Mouse (Mus musculus) lung, postnatal 36 days (tissue): ENCODE results near the gene Gdnf.

Source experiments
- DNase-seq: peaks from one replicate; pipeline ENCODE4 v3.0.0; 2022; ENCODE audit warnings: mixed read lengths

Gene Gdnf

DNA sequence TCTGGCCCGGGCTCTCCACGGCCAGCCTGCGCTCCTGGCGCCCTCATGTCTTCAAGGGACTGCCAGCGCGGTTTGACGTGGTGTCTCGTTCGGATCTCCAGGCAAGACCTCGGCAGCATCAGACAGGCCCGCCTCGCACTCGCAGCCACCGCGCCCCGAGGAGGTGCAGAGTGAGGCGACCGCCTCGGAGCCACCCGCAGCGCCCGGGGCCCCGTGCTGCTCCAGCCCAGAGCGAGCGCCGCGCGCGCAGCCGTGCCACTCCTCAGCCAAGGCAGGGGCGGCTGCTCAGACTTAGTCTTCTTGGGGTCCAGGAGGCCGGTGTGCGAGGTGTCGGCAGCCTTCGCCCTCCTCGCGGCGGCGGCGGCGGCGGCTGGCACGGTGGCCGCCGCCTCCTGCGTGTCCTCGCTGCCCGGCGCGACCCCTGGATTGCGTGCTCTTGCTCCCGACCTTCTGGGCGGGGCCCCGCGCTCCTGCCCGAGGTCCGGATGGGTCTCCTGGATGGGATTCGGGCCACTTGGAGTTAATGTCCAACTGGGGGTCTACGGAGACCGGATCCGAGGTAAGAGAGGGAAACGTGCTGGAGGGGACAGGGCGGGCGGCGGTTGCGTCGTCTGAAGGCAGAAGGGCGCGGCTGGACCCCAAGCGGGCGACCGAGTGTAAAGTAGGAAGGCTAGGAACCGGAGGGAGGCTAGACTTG is at the start of gene Gdnf:
Gene Gdnf (plus strand): TSS at position 291 of the 697 bp plus-strand sequence.
- no peak for DNase-seq

DNA sequence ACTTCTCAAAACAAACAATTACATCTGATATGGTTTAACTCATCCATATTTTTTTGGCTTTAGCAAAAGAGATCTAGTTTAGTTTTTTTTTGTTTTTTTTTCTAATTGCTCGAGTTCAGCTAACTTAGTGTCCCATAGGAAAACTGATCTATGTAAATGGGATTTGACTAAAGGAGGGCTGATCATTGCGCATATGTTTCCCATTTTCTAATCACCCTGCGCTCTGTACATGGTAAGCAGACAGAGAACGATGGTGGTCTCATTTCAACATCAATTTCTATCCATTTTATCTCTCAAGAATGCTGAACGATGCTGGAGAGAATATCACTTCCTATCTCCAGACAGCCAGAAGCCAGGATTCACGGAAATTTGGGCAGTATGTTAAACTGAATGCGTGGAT is 43.5 kb upstream of the Gdnf start:
- no peak for DNase-seq

DNA sequence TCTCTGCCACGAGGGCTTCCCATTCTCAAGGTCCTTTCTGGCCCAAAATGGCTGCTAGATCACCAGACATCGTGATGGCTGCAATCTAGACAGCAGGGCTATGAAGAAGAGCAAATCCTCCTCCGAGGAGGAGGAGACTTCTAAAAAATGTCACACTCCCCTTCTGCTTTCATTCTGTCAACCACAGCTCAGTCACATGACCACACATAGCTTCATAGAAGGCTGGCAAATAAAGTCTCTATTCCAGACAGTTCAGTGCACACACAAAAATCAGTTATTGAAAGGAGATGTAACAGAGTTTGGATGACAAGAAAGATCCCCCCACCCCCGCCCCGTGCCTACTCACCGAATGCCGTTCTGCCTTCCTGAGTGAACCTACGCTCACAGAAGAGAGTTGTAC is 37.7 kb upstream of the Gdnf start:
- no peak for DNase-seq

DNA sequence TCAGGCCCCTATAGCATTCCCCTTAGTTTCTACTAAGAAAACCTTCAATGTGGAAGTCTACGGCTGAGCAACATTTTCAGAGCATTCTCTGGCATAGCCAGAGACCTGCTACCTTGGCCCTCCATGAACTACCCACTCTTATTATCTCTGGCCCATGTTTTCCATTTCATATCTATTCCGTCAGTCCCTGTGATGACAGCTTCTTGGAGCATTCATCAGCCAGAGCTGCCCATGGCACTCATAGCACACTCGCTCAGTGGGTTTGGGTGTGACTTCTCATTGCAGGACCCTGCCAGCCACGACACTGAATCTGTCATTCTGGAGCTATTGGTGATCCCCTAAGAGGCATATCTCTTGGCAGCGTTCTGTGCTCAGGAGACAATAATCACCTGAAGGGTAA is 29.1 kb upstream of the Gdnf start:
- no peak for DNase-seq

DNA sequence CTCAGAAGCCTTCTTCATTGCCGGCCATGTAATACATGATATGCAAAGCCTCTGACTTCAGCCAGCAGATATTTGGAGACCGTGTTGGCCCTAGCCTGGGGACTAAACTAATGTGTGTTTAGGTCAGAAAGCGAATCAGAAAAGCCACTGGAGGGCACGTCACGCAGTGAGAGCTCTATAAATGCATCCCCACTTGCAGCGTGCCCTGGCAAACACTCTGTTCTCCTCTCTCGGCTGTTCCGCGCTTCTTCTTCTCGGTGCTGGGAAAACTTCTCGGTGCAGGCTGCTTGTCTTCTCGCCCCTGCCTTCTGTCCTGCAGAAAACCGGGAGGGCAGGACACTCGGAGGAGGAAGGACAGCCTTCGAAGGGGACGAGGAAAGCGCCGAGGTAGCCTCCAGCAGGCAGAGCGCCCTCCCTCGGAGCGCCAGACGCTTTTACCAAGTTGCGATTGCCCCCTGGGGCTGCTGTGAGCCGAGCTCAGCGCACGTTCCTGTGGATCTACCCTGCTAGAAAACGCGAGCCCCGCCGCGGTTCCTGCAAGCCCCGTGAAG is 730 bp upstream of the Gdnf start:
- no peak for DNase-seq

DNA sequence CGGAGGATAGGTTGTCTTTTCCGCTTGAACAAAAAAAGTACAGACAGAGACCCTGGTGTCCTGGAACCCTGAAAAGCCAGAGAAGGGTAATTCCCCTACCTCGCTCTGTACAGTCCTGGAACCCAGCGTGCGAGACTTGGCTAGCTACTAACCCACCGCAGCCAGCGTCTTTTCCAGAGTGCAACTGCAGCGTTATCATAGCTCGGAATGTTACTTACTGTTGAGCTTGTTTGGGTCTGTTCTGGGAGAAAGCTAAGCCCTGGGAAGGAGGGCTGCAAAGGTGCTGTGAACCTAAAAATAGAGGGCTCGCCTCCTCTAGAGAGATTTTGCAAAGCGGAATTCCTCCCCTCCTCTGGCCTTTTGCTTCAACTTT is 593 bp downstream of the Gdnf start:
- DNase-seq = no peak

DNA sequence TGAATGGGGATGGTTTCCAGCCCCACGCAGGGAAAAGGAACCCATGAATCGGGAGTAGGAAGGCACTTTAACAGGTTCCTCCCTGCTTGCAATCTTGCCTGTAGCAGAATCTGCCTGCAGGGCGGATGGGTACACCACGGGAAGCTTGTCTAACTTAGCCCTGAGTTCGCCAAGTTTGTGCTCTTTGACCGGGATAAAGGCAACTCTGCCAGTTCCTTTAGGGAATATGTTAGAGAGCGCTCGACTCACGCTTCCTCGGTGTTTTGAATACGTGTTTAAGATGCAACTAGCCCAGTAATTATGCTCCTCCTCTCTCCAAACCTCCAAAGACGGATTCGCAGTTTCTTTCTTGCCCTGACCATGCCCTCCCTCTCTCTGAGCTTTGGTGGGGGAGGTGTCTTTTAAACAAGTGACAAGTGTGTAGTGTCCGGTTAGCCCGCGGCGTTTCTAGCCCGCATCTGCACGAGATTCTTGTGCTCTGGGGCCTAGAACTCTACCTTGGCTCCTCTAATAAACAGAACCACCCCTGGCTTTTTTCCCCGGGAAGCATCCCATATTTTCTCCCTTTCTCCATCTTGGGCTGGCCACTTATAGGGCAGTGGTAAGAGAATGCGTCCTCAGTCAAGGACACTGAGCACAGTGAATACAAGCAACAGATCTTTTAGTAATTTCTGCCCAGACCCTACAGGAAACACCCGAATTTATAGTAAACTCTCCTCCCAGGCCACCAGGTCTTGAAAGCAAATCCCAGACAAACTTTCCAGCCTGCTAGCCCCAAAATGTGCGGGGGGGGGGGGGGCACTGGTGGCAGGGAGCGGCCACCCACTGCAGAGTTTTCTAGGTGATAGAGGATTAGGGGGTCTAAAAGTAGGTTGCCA is 1.4 kb downstream of the Gdnf start:
- no peak for DNase-seq

DNA sequence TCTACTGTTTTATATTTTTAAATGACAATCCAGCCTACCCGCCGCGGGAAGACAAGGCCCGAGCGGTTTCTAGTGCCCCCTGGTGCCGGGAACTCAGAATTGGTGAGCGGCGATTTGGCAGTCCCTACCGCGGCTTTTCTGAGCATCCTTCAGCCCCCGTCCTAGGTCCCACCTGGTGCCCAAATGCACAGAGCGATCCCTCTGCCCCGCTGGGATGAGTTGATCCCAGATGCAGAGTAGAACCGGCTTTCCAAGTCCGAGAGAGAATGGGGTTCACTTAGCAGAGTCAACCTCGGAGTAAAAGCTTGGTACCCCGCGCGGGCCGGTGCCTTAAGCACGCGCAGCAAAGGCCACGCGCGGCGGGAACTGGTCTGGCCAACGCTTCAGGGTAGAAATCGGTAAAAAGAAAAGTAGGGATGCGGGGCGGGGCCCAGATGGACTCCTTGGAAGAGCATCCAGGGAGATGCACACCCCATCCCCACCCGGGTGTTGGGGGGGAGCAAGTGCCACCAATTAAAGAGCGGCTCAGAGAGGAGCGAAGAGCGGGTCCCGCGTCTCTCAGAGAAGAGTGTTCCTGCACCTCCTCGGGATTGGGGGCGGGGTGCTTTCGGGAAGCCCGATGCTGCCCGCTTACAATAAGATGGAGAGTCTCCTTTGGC is 2.4 kb downstream of the Gdnf start:
- DNase-seq = peak; percentile 72

DNA sequence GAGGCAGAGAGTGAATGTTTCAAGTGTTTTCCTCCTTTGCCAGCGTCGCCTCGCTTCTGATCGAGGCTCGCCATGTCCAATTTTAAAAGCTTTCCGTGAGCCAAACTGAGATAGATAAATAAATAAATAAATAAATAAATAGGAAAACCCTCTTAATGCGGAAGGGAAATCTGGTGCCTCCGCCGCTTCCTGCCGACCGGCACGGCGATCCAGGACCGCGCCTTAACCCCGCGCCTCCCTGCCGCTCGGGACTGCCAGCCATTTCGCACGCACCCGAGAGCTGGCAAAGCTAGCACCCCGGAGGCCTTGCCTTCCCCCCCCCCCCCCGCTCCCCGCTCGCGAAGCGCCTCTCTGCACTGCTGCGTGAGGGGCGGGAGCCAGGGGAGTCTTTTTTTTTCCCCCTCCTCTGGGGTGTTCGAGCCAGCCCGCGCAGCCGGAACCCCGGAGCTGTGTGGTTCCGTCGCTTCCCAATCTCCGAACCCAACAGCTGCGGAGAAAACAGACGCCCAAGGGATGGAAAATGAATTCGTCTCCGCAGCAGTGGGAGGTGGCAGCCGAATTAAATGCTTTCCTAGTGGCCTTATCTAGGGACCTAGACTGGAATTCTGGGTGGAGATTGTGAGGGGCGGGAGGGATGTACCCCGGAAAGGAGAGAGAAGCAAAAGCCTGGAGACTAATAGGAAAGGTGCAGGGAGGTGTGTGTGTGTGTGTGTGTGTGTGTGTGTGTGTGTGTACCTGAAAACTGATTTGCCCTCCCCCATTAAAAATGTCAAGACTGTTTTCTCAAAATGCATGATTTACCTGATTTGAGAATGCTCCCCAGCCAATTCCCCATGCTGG is 3.1 kb downstream of the Gdnf start:
- DNase-seq = no peak

DNA sequence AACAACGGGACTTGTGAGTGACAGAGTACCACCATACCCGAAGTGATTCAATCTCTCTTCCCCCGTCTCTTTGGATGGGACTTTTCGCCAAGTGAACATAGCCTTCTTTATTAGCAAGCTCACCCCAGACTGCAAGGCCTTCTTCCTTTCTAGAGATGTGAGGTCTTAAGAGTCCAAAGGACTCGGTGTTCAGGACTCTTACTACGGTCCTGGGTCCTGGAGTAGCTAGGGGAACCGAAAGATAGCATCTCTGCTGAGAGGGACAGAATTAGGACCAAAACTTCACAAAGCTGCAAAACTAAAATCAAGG is 3.7 kb downstream of the Gdnf start:
- DNase-seq = no peak

DNA sequence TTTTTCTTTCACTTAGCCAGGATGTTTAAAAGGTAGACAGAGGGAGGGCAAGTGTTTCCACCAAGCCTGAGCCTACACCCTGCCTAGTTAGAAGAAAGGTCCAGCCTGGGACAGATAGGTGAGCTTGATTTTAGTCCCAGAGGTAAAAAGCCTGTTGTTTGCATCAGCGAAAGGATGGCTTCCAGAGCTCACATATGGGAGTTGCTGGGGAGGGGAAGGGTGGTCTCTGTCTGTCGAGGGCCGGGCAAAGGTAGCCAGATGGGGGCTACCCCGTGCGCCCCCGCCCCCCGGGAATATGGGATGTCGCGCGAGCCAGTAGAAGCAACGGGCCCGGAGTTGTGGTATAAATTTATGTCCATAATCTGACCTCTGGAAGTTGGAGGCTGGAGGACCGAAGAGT is 4.3 kb downstream of the Gdnf start:
- DNase-seq = no peak

DNA sequence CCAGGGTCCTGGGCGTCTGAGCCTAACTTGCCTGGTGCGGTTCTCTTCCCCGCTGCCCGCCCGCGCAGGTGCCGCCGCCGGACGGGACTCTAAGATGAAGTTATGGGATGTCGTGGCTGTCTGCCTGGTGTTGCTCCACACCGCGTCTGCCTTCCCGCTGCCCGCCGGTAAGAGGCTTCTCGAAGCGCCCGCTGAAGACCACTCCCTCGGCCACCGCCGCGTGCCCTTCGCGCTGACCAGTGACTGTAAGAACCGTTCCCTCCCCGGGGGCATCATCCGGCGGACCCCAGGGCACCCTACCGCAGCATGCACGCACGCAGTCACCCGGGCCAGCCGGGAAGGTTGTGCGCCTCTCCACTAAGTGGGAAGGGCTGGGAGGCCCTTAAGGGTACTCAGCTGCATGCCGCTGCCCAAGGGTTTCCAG is 4.9 kb downstream of the Gdnf start:
- peak; percentile 21 for DNase-seq

DNA sequence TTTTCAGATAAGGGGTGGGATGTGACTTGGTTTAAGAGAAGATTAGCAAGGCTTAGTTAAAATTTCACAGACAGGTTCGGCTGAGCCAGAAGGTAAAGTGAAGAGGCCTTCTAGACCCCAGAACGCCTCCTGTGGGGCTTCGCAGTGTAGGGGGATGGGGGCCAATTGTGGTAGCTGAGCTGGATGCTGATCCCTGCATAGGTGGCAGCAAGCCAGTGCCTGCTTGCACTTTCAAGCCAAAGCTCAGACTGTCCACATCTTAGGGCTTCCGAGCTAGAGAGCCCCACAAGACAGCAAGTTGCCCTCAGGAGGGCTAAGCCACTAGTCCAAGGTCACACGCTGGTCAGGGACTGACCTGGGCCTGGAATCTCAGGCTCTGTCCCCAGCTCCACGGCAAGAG is 13.2 kb downstream of the Gdnf start:
- DNase-seq = no peak

DNA sequence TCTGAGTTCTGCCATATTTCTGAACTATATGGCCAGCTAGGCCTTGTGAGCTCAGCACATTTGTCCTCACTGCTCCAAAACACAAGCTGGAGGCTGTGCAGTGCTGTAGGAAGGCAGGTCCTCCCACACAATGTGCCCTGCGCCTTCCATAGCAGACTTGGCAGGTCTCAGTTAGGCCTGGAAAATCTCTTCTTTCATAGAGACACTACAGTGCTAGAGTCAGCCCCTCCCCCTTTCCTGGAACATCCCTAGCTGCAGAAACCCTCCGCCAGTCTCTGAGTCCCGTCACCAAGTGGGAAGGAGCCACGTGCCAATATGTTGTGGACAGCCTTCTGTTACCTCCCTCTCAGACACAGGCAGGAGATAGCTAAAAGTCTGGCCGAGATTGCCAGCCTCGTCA is 14.9 kb downstream of the Gdnf start:
- DNase-seq = no peak

DNA sequence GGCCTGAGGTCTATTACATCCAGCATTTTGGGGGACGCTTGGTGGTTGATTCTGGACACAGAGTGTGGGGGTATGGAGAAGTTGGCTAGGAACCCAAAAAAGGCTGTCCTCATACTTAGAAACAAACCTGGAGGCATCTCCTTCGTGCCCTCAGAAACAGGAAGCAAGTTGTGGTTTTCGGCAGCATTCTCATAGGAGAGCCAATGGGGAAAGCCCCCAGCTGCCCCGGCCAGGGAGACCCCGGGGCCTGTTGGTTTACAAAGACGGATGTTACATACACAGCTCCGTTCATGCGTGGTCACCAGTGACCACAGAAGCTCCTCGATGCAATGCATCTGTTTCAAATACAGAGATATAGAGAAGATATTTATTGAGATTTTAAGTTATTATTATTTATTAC is 24.8 kb downstream of the Gdnf start:
- no peak for DNase-seq

DNA sequence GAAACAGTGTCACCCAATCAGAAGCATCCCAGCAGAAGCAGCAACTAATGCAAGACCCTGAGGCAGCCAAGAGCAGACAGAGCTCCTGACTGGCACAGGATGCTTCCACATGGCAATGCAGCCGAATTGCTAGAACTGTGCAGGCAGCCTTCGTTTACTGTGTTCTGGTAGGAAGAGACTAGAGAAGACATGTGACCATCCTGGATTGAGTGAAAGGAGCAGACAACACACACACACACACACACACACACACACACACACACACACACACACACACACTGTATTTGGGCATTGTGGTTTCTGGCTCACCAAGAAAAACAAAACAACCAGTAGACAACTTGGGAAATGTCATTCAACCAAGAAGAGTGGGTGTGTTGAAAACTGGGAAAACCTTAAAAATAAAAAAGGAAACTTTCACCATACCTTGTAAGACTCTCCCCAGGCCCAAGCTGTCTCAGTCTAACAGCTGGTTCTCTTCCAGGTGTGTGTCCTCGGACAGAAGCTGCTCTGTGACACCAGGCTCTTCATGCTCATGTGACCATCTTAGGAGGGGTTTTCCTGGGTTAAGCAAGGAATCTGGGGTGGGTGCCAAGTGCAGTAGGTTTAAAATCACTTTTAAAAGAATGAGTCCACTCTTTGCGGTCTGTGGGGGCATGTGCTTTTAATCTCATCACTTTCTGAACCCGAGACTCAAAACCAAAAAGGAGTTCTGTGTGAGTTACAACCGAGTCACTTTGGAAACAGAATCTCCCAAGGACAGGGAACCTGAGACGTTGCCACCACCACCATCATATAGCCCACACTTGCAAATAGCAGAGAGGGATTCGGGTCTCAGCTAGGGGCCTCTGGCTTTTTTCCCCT is 27.6 kb downstream of the Gdnf start:
- DNase-seq = no peak

DNA sequence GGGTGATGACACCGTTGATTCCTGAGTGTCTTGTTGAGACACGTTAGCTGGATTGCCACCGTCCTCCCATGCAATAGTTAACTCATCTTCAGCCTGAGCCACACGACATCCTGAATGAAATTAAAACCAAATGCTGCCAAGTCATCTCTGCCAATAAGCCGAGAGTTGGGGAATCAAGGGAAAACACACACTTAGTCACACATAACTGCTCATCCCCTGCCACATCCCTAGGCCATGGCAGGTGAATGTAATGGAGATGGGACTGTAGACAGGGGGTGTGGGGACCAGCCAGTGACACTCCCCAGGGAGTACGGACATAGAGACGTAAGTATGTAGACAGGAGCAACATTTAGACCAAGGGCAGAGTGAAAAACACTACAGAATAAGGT is 28.3 kb downstream of the Gdnf start:
- DNase-seq = no peak

DNA sequence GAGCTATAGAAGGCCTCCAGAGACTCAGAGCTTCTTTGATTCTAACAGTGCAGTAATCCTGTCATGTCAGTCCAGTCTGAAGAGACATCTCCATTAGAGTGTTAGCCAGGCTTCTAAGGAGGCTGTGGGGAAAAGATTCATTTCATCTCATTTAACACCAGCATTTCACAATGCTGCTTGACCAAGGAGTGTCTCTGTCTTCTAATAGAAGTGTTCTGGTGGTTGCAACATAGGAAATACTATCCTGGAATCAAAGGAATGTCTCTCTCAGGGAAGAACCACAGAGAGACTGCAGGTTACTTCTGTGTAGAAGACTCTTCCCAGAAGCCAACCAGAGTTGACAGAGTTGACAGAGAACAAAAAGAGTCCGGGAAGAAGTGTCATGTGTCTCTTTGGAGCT is 31.0 kb downstream of the Gdnf start:
- no peak for DNase-seq

DNA sequence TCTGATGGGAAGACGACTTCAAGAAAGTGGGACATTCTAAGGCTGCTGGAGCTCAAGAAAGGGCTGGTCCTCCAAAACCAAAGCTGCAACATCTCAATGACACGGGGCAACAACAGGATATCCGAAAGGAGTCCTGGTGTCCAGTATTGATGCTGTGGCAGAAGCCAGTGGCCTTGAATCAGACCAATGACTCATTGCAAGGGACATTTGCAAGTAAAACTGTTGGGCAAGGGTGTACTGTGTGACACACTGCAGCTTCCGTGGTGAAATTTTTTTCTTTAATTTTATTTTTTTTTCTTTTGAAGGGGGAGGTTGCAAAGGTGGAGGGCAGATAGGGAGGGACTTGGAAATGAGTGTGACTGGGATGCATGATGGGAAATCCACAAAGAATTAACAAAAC is 31.8 kb downstream of the Gdnf start:
- DNase-seq = no peak

DNA sequence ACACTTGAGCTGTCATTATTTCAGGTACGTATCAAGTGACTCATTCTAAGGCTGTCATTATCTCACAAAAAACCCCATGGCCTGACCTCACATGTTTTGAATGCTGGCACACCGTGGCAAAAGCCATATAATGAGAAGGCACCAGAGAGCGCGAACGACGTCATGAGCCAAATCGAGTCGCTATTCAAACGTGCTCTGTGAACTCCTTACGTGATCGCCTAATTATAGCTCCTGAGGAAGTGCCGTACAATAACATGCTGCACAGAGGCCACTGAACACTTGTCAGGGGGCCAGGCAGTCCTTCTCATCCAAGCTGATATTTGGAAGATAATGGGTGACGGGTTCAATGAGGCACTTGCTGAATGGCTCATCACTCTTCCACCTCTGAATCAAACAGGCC is 46.8 kb downstream of the Gdnf start:
- peak; percentile 7 for DNase-seq

DNA sequence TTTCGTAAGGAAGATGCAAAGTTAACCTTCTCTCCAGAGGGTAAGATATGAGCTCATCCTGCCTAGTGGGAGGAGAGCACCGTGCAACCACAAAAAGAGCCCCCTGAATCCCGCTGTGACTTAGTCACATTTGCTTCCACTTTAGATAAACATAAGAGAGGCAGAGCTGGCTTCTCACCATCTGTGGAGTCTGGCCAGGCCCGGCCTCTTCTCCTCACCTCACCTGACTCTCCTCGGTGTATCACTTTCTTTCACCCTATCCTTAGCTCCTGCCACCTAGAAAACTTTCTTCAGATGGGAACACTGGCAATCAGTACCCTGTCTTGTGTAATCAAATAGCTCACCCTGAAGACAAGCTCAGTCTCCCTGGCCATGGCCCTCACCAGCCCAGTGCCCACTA is 48.2 kb downstream of the Gdnf start:
- DNase-seq = no peak

DNA sequence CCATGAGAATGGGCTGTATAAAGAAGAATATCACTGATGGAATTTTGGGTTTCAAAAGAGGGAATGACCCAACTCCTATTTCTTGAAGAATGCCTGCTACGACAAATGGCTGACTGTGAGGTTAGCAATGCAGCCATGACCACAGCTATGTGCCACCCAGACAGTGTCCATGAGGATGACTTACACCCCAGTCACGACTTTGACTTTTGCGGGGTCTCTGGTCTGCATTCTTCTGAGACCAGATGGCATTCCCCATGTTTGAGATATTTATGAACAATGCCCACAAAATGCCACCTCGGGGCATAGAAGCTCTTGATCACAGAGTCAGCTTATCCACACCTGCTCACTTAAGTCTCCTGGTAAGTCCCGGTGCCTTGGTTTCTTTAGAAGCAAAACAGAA is 52.2 kb downstream of the Gdnf start:
- DNase-seq = no peak
